Mouse (Mus musculus) urinary bladder, postnatal 10 days (tissue): Measurements from ENCODE around the gene Bahcc1.

ENCODE experiments used
- DNase-seq: peaks from one replicate; pipeline ENCODE4 v3.0.0; 2022; ENCODE audit warnings: low spot score

Gene Bahcc1

GRCm38 (mm10) chr11:120232230-120233097 lies at the start of gene Bahcc1:
TSS of gene Bahcc1 (plus strand) at chr11:120232947.
- peak; percentile 100 for DNase-seq

GRCm38 (mm10) chr11:120183180-120183579 lies 49.6 kb upstream of the Bahcc1 start:
- DNase-seq = no peak

- no peak for DNase-seq
Measured at GRCm38 (mm10) chr11:120183708-120184107, 49.0 kb upstream of the Bahcc1 start.

DNA sequence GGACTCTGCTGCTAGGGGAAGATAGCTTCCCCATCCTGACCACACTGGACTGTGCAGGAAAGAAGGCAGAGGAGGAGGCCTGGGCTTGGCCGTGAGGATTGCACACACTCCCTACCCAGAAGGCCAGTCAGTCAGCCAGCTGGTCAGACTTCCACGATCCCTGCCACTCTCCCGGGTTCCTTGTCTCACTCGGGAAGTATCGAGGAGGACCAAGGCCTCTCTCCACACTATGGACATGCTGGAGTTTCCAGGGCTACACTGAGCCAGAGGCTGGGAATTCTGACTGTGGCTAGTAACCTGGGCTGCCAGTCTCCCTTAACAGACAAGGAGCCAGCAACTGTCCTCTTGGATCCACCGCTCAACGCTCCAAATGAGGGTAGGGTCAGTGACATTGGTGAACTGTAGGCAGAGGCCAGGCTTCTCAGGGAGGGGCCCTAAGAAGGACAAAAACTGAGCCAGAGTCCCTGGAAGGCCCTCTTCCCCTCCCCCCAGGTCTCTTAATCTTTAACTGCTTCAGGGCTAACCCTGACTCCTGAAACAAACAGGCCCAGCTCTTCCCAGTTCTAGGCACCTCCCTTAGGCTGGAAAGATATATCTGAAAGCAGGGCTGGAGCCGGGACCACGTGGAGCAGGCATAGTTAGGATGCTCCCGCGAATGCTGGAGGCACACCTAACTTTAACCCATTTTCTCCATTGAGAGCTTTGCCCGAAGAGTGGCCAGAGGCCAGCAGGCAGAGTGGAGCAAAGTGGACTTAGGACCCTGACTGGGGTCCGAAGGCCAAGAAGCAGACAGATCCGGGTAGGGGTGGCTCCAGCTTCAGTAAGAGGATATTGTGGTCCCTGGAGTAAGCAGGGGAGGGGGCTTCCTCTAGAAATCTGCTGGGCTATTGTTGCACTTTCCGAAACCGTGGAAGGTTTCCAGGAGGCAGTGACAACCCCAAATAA lies 48.1 kb upstream of the Bahcc1 start:
- DNase-seq = no peak

DNA sequence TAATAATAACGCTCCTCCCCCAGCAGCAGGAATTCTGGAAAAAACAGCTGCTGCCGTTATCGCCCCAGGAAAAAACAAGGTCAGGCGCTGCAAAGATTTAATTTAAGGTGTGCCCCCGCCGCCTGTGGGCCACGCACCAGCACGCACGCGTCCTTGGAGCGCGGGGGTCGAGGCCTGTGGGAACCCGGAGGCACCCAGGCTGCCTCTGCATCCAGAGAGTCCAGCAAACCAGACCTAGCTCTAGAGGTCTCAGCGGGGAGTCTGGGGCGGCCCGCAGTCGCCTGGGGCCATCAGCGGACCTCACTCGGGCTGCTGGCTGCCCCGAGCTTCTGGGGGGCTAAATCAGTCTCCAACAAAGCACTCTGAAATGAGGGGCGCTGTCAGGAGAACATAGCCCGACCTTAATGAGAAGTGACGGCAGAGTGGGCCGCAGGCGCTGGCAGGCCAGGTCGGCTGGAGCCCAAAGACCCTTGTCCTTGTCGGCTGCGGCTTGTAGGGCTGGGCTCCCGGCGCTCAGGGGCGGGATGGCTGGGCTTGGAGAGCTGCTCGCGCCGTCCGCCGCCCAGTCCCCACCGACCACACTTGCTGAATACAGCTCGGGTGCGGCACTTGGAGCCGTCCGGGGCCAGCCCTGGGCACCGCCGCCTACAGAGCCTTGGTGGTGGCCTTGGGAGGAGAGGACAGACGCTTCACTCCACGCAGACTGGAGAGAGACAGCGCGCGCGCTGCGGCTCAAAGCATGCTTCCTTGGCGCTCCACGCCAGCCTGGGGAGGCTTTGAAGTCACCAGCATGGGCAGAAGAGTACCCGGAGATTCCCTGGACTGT lies 47.2 kb upstream of the Bahcc1 start:
- DNase-seq = no peak

DNA sequence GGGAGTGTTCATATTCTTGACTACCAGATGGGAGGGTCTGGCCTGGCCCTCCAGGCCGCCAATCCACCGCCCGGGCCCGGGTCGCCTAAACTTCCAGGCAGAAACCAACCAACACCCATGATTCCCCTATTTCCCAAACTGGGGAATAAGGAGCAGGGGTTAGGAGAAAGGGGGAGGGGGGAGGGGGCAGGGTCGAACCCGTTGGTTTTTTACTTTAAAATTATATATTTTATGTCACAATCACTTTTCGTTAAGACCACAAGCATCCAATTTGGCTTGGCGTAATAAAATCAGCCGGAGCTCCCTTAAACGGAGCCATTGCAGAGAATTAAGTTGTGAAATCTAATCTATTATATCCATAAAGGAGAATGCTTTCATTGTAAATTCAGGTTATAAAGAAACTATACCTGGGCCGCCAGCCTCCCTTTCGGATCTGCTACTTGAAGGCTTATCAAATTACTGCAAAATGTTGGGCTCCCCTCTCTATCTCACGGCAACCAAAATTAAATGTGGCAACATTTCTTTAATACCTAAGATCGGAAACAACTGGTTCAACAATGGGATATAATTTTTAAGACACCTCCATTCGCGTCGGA lies 46.5 kb upstream of the Bahcc1 start:
- no peak for DNase-seq

DNA sequence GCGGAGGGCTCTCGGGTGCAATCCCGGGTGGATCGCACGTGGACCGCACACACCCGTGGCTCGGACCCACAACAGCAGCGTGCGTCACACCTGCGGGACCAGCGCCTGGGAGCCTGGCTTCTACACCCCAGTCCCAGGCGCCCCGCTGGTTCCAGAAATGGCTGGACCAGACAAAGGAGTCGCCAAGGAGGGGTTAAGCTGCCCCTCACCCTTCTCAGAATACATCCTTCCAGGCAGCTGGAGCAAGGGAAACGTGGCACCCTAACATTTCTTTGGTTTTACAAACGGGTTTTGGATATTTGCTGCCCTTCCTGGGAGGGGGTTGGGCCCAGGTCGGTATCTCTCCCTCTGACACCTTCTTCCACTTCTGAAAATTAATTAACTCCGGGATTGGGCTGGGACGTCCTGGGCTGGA lies 45.9 kb upstream of the Bahcc1 start:
- DNase-seq = no peak

GRCm38 (mm10) chr11:120187236-120188101 lies 45.3 kb upstream of the Bahcc1 start:
- DNase-seq = no peak

- DNase-seq = no peak
Measured at GRCm38 (mm10) chr11:120188102-120188480, 44.7 kb upstream of the Bahcc1 start.

GRCm38 (mm10) chr11:120188481-120189441 lies 44.0 kb upstream of the Bahcc1 start:
- no peak for DNase-seq

- DNase-seq = peak; percentile 94
Measured at GRCm38 (mm10) chr11:120189459-120190312, 43.1 kb upstream of the Bahcc1 start.

DNA sequence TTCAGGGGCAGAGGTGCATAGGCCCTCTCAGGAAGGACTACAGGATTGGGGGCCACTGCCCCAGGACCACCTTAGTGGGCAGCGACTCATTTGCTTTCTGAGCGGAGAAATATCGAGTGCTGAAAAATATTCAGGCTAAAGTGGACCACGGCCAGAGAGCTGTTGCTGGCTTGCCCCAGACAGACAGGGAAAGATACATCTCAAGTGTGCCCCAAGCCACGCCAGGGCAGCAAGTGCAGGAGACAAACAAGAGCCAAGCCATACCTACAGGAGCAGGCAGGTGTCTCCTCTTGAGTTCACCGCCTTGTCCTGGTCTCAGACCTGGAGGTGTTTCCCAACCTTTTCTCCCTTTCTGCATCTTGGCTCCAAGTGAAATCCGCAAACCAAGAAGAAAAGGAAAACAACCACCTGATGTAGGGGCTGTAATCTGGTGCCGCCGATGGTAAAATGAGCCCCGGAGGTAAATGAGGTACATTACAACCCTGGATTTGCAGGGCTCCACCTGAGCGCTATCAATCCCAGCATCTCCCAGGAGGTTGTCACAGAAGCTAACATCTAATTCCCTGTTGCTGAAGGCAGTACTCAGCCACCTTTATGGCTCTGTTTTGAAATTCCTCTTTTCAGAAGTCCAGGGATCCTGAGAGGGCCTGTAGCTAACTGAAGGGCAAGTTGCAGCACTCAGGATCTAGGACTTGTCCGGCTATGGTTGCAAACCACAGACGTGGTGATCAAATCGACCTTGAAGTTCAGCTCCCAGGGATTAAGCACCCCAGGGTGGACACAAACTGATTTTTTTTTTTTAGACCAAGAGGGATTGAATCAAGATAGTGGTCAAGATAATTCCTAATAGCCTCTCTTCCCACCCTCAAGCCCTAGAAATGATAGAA lies 42.0 kb upstream of the Bahcc1 start:
- no peak for DNase-seq

DNA sequence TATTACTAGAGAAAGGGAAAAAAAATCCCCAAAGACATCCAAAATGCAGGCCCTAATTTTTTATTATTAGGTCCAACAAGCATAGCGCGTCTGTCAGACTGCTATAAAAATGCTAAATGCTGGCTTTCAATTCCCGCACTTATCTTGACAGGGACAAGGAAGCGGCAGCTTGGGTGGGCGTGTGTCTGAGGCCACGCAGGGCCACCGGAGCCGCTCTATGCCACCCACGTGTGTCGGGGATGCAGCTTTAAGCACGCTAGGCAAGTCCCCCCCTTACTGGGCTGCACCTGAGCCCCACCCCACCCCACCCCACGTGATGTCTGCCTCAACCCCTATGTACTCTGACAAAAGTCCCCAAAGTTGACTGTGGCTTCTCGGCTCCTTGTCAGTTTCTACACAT lies 33.9 kb upstream of the Bahcc1 start:
- no peak for DNase-seq

DNA sequence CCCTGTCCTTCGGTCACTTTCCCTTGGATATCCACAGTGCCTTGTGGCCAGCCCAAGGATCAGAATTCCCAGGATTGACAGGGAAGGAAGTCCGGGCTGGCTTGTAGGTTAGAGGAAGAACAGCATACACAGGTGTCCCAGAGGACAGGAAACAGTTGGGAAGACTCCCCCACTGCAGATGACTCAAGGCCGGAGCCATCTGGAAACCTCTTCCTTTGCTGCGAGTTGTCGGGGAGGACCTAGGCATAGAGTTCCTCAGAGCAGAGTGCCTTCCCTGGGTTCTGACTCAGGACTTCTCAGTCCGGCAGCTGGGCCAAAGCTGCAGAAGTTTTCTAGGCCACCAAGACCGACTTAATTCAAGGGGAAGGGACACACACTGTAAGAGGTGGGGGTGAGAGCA lies 33.0 kb upstream of the Bahcc1 start:
- DNase-seq = no peak

DNA sequence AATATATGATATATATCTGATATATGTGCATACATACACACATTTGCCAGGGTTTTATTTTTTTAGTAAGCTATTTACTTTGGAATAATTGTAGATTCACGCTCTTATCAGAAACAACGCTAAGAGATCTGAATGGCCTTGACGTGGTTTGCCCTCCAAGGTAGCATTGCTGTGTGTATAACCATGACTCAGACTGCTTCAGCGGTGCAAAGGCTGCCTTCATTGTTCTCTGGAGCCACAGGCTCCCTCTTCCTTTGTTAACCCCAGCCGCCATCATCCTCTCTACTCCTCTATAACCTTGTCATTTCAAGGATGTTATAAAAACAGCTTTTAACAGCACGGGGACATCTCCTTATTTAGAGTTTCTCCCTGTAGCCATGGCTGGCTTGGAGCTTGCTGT lies 32.1 kb upstream of the Bahcc1 start:
- DNase-seq = no peak

DNA sequence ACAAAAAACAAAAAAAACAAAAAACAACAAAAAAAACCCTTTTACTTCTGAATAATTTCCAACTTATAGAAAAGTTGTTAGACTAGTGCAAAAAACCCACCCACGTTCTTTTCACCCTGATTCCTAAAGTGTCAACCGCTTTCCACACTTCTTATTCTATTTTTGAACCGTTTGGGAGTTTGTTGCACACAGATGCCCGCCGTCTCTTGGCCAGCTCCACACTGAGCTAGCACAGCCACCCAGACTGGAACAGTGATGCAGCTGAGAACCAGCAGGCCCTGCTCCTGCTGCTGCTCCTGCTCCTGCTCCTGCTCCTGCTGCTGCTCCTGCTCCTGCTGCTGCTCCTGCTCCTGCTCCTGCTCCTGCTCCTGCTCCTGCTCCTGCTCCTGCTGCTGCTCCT lies 28.5 kb upstream of the Bahcc1 start:
- DNase-seq = no peak

GRCm38 (mm10) chr11:120206069-120206668 lies 26.6 kb upstream of the Bahcc1 start:
- DNase-seq = no peak
